Mouse (Mus musculus) layer of hippocampus, postnatal 10 days (tissue): ENCODE results near the gene Bmp6. TPM values are rescaled to one million over a fixed set of nuclear protein-coding genes. Genes with fewer than 3 reads are reported as not detected.

ENCODE experiments used
- DNase-seq, 2 experiments: peaks; one replicate each; pipeline ENCODE4 v3.0.0; 2021; ENCODE audit warnings: low spot score in 2 of 2
- total RNA-seq, 2 experiments: library from RNA; stranded (reverse); gene quantifications; 2 replicates each; pipeline ENCODE4 v1.2.3; 2021

Bmp6 gene
- total RNA-seq, 2 experiments from 2014 or later, result 6.9 to 8.3 TPM

DNA sequence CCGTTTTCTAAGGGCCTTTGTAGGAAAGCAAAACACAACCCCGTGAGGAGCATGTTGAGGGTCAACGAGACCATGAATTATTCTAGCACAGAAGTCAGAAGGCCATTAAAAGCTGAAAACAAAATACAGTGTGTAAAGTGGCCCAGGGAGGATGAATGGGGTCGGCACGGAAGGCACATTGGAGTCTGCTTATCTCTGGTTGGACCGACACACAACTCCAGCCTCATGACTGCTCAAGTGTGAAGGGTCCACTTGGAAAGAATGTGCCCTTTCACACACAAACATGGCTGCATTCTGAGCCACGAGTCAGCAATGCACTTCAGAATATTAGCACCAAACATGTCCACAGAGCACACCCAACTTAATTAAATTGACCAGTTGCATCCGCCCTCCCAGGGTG lies 84.8 kb downstream of the Bmp6 start:
- DNase-seq, result no peak

DNA sequence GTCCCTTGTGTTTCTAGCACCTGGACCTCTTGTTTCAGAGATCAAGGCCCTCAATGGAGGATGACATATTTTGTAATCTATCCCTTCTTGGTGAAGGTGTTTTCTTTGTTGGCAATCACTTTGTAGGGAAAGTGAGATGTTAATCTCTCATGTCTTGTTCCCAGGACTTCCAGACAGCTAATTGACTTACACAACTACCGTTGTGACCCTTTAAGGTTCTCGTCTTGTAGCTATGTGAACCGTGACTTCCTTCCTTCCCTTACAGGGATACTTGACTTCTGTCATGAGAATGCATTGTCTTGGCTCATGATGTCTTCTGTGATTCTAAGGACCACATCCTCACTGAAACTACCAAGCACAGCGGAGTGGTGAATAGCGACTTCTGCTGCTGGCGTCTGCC lies 85.2 kb downstream of the Bmp6 start:
- DNase-seq, result no peak

- DNase-seq, result no peak
Observed at GRCm38 (mm10) chr13:38434831-38435230, 89.9 kb downstream of the Bmp6 start.

GRCm38 (mm10) chr13:38437930-38438329 lies 93.0 kb downstream of the Bmp6 start:
- peak; percentile 21 to 29 for DNase-seq

GRCm38 (mm10) chr13:38440240-38440639 lies 95.3 kb downstream of the Bmp6 start:
- DNase-seq, result no peak

DNA sequence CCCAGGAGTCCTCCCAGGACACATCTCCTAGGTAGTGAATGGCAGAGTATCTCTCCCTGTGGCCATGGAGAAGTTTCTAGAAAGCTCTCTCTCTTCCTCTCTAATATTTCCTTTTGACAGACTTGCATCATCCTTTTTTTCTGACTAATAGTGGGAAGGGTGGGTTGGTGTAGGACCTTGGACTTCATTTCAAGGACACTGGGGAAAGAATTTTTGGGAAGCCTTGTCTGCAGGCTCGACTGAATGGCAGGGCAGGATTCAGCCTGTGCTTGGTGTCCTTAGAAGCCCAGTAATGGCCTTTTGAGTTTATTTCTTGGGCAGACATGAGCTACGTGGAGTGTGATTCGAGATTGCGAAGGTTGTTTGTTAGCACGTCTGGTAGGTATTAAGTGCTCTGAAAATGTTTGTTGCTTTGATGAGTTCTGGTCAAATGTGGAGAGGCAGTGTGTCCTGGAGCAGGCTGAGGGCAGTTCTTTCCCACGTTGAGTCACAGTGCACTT lies 103.7 kb downstream of the Bmp6 start:
- no peak for DNase-seq

DNA sequence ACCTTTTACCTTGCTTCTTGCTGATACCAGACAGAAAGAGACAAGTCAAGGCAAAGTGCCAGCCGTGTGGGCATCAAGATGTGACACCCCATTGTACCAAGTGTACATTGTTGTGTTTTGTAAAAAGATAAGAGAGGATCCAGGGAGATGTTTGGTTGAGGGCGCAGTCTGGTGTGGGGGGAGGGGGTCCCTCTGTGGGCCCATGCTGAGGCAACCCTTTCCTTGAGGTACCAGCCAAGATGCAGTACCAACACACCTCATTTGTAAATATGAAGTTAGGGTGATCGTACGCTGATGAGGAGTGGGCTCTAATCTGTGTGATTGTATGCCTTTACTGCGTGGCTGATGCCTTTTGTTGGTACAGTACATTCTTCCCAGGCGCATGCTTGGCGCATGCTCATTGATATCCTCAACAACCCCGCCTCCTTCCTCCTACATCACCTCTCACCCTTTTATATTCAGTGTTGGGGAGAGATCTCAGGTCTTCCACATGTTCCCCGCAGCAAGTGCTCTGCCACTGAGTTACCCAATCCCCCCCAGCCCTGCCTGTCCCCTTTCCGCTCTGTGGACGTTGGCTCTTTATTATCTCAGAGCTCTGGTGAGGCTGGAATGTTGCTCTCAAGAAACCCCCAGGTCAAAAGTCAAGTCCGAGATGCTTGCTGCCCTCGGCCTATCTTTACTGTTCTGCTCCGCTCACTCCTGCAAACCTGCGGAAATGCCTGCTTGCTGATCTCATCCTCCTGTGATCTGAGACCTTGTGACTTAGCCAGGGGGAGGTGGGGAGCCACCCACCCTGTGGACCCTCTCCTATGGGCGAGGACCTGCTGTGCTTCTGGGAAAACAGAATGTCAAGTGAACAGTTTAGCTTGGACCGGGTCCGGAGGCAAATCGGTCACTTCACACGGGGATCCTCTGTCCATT lies 105.4 kb downstream of the Bmp6 start:
- no peak for DNase-seq

DNA sequence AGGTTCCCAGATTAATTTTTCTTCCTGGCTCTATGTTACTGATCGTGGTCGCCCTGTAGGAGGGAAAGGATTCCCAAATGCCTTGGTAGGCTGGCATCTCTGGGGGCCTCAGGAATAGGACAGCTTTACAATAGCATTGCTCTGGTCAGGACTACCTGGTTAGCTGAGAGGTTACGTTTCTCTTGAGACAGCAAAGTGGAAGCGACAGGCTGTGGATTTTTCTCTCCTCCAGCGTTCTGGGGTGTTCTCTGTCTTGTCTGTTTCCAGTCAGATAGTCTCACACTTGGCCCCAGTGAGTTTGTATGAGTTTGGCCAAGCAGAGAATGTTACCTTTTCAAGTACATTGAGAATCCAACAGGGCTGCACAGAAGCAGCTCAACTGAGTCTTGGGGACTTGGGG lies 106.5 kb downstream of the Bmp6 start:
- DNase-seq, result no peak

GRCm38 (mm10) chr13:38463410-38463809 lies 118.5 kb downstream of the Bmp6 start:
- DNase-seq, result no peak

DNA sequence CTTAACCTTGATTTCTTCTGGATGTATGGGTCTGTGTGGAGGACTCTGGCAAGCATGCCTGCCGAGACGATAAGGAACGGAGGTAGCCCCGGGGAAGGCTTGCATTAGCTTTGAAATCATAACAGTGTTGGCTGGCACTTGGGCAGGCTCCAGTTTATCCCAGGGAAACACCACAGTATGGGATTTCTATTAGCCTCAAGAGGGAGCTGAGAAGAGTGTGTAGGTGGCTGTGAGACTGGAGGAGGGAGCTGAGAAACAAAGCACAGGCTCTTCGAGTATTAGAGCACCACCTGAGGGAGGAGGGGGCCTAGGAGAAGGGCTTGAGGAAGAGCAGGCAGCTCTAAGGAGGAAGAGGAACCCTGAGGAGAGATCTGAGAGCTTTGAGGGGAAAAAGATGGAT lies 126.0 kb downstream of the Bmp6 start:
- DNase-seq, result no peak

DNA sequence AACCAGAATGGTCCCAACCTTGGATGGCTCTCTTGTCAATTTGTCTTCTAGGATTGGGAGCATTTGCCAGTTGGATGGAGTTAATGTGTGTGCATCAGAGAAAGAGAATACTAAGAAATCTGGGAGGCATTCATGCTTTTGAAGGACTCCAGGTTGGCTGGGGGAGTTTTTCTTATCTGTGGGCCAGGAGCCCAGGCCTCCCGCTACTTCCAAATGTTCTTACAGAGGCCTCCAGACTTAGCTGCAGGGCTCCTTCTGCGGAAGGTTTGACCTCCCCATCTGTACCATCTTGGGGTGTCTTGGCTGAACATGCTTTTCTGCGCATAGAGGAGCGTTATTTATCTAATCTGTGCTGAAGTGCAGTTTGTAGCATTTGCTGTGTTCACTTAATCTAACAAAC lies 127.7 kb downstream of the Bmp6 start:
- DNase-seq, result no peak

DNA sequence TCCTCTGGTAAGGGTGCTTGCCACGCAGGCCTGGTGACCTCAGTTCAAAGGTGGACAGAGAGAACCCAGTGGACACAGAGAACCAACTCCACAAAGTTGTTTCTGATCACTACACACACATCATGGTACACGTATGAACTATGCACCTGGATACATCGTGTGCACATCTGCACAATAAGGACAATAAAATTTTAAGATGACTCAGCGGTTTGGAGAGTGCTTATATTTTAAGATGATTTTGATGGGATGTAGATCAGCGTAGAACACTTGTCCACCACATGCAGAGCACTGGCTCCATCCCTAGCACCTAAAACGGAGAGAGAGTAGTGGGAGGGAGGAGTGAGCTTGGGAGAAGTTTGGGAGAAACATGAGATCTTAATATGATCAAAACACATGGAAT lies 128.6 kb downstream of the Bmp6 start:
- no peak for DNase-seq

DNA sequence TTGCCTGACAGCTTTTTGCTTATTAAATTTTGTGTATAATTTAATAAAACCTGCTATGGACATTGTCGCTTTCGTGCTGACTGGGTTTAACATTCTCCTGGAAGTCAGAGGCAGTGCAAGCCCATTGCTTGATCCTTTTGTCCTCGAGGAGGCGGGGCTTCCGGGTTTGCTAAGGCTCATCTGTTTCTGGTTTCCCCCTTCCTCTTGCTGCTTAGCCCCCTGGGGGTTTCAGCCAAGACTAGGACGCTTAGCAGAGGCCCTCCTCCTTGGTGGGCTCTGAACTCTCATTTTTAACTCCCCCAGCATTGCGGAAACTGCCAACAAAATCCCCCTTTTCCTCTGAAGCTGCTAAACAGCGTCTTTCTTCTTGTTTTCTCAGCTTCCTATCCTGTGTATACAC lies 132.0 kb downstream of the Bmp6 start:
- DNase-seq, result no peak

GRCm38 (mm10) chr13:38481021-38481420 lies 136.1 kb downstream of the Bmp6 start:
- no peak for DNase-seq

DNA sequence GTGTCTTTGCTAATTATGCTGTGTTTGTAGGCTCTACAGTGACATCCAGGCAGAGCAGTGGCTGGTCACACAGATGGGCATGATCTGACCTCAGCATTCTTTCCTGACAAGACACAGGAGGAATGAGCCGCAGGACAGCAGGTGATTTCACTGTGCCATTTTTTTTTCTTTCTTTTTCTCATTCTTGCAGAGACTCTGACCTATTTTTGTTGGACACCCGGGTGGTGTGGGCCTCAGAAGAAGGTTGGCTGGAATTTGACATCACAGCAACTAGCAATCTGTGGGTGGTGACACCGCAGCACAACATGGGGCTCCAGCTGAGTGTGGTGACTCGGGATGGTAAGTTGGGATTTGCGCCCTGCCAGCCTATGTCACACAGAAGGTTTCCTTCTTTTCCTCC lies 139.8 kb downstream of the Bmp6 start:
- no peak for DNase-seq

DNA sequence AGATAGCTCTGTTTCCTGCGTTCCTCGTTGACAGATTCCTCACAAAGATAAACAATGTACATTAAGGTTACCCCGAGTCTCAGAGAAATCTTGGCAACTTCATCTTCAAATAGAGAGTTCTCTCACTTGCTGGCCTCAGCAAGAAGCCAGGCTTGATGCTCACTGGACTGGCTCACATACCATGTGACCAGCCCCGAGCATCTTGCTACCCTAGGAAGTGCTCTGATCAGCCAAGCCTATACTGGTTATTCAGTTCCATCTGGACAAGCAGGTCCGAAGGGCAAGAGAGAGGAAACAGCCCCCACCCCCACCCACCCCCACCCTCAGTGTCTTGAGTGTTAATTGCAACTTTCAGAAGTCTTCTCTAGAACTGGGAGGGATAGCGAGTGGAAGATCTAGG lies 141.9 kb downstream of the Bmp6 start:
- DNase-seq, result no peak

- DNase-seq, result no peak
Observed at GRCm38 (mm10) chr13:38496715-38497114, 151.8 kb downstream of the Bmp6 start.

DNA sequence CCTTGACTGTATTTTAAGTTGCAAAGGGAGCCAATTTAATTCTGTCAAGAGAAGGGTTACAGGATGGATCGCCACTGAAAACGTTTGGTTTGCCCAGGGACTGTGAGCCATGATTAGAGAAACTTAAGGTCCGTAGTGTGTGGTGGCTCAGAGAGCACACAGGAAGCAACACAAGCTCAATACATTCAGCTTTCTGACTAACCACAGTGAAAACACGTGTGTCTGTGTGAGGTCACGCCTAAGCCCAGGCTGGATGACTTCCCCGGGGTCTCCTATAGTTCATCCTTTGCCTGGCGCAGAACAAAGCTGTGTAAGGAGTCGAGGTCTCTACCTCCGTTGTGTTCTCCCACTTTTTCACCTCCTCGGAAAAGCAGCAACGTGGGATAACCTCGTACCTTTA lies 156.4 kb downstream of the Bmp6 start:
- no peak for DNase-seq

DNA sequence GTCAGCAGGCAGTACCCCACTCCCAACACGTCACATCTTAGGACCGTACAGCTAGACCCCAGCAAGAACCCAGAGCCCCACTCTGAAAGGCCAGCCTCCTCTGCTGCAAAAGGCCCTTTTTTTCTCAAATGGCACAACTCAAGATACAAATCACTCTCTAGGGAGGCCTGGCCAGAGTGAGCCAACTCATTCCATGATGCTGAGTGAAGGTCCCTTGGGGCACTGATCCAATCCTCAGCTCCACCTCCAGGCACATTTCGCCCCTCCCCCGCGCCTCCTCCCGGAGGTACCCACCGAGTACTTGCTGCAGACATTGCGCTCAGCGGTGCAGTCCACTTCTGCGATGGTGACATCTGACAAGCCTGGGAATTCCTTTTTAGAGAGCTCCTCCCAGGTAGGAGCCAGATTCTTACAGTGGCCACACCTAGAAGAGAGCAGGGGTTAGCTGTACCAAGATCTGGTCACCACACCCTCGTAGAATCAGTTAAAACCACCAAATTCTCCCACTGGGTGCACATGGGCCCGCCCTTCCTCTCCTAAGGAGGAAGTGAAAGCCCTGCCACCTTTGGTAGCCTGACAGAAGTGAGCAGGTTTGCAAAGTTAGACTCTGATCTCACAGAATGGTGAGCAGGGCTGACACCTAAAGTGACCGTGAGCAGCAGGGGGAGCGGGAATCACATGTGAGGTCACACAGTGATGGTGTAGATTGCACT lies 158.4 kb downstream of the Bmp6 start:
- DNase-seq, result no peak

DNA sequence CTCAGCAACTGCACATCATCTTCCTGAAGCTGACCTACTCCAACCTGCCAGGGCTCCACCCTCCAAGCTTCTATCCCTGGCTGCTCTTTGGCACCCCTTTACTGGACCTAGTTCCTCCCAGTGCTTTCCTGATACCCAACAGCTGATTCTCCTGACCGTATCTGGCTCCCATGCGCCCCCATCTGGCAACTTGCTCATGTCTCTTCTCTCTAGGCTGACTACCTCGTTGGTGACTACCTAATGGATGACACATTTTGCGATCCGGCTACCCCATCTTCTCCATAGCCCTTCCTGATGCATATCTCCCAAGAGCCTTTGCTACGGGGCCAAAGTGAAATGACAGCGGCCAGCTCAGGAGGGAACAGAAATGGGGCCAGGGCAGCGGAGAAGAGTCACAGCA lies 161.4 kb downstream of the Bmp6 start:
- peak; percentile 38 to 52 for DNase-seq

GRCm38 (mm10) chr13:38506936-38507335 lies 162.0 kb downstream of the Bmp6 start:
- no peak for DNase-seq

- DNase-seq, result no peak
Observed at GRCm38 (mm10) chr13:38509681-38510341, 164.9 kb downstream of the Bmp6 start.
